Mouse (Mus musculus): ENCODE measurements around the gene Tcl1.
"Not testable (repeated sequence)": the region's sequence is repeated elsewhere in the genome, so short reads cannot be mapped to it uniquely, and the experiment has no call there.

The Tcl1 gene

GRCm38 (mm10) chr12:105181040-105181644 is 41.5 kb downstream of the Tcl1 start:
- DNase-seq (ENCODE audit: low spot score in 2 of 2) = not testable (repeated sequence)

DNA sequence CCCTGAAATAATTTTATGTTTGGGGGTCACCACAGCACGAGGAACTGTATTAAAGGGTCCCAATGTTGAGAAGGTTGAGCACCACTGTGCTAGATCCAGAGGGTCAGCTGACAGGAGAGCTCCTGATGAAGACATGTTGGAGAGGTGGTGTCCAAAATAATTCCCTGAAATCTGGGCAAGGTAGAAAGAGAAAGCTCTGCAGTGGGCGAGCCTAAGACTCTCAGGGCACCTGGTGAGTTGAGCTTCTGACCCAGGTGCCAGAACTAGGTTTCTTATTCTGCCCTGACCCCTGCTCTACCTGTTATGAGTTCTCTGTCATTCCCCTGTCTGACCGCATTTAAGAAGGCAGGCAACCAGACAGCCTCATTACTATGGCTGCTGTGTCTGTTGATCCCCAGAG is 46.5 kb downstream of the Tcl1 start, which contains the start of gene Tcl1b5:
Tcl1b5 (plus strand) TSS at position 301 of the 400 bp plus-strand sequence.
- not testable (repeated sequence) for DNase-seq (ENCODE audit: low spot score in 2 of 2)

- peak; percentile 51 to 60 for DNase-seq (ENCODE audit: low spot score in 2 of 2)
These were observed 48.3 kb downstream of the Tcl1 start for GRCm38 (mm10) chr12:105174318-105174717.

DNA sequence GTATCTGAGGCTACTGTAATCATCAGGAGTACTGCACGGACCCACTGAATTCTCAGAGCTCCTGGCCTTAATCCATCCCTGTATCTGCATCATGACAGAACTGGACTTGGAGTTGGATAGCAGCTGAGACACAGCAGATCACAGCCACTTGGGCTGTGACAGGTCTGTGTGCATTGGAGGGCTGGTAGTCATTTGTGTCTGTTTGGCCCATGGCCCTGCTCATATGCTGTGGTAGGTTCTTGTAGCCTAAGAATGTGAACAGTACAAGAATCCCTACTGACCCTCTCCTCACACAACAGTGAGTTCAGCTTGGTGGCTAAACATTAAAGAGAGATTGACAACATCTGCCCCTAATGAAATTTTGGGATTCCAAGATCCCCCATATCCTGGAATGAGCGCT is 49.2 kb downstream of the Tcl1 start:
- no peak for DNase-seq (ENCODE audit: low spot score in 2 of 2)

Data from right cerebral cortex, adult 2 months (tissue).